Mouse (Mus musculus) neural tube, embryonic 11.5 days (tissue): ENCODE measurements around the gene Olfr111. TPM values are rescaled to one million over a fixed set of nuclear protein-coding genes. Genes with fewer than 3 reads are reported as not detected.

Source experiments
- ATAC-seq: fragments of 200-750 bp; cut with Nextera tagmentation; 2 replicates; pipeline ENCODE4 v1.8.0; 2017; ENCODE audit warnings: moderate number of reproducible peaks, mild to moderate bottlenecking, moderate TSS enrichment, moderate library complexity; ENCODE audit not compliant: insufficient read depth, low FRiP score, low TSS enrichment
- DNase-seq: peaks from one replicate; pipeline ENCODE4 v3.0.0-alpha.2; 2015; ENCODE audit warnings: low spot score
- H3K27ac ChIP-seq: fragments of 300-500 bp; sonication (generic); 2 replicates; pipeline ENCODE4 v1.5.1; 2014; ENCODE audit warnings: low read depth, mild to moderate bottlenecking, low read length
- H3K27me3 ChIP-seq: fragments of 300-500 bp; sonication (generic); 2 replicates; pipeline ENCODE4 v1.6.1; 2014; ENCODE audit warnings: mild to moderate bottlenecking, low read length, mixed read lengths; ENCODE audit not compliant: control insufficient read depth, insufficient read depth
- H3K36me3 ChIP-seq: fragments of 300-500 bp; sonication (generic); 2 replicates; pipeline ENCODE4 v1.6.1; 2014; ENCODE audit warnings: mild to moderate bottlenecking, low read length, moderate library complexity, mixed read lengths; ENCODE audit not compliant: control insufficient read depth, insufficient read depth
- H3K4me1 ChIP-seq: fragments of 300-500 bp; sonication (generic); 2 replicates; pipeline ENCODE4 v1.6.1; 2014; ENCODE audit warnings: low read length, mixed read lengths; ENCODE audit not compliant: control insufficient read depth, insufficient read depth
- H3K4me2 ChIP-seq: fragments of 300-500 bp; sonication (generic); 2 replicates; pipeline ENCODE4 v1.6.1; 2014; ENCODE audit warnings: low read depth, mild to moderate bottlenecking, moderate library complexity
- H3K4me3 ChIP-seq: fragments of 300-500 bp; sonication (generic); 2 replicates; pipeline ENCODE4 v1.5.1; 2014; ENCODE audit warnings: low read depth, low read length
- H3K9ac ChIP-seq: fragments of 300-500 bp; sonication (generic); 2 replicates; pipeline ENCODE4 v1.6.1; 2014; ENCODE audit warnings: mild to moderate bottlenecking, low read length
- H3K9me3 ChIP-seq: fragments of 300-500 bp; sonication (generic); 2 replicates; pipeline ENCODE4 v1.6.1; 2016; ENCODE audit warnings: low read length; ENCODE audit not compliant: control insufficient read depth
- WGBS: fragments of 180-500 bp; shearing (Covaris S2); extraction: QIAGEN DNeasy Blood & Tissue Kit; methylation state at CpG from one replicate; pipeline ENCODE4 v1.1.7; 2014; 5-methylcytosine and 5-hydroxymethylcytosine counted together
- polyA plus RNA-seq: library from polyadenylated mRNA; unstranded; fragments of >200 nt; fragmentation: Nextera tagmentation; extraction: Ambion mirVana; gene quantifications from 2 replicates; pipeline ENCODE4 v1.2.1, GENCODE M21; 2014

Olfr111 gene
- polyA plus RNA-seq, 1 experiment from 2014 or later = not detected

GRCm38 (mm10) chr17:37543800-37544435 lies 36.1 kb downstream of the Olfr111 start:
- Histone ChIP-seq H3K4me2 (no peak overlapping the region), H3K9me3 (no peaks in the 10 kb centered on the region), H3K27ac (no peak overlapping the region), H3K4me3 (no peak overlapping the region), H3K4me1 (no peaks in the 10 kb centered on the region), H3K9ac (no peak overlapping the region), H3K36me3 (no peaks in the 10 kb centered on the region), H3K27me3 (no peaks in the 10 kb centered on the region)
- ATAC-seq = no peak
- WGBS = 76% methylated on average over 3 of the region's 3 CpGs
- no peak for DNase-seq

- Histone ChIP-seq H3K4me2 (no peak overlapping the region), H3K27me3 (no peaks in the 10 kb centered on the region), H3K4me3 (no peak overlapping the region), H3K27ac (no peak overlapping the region), H3K9ac (no peak overlapping the region), H3K4me1 (no peaks in the 10 kb centered on the region), H3K36me3 (no peaks in the 10 kb centered on the region), H3K9me3 (no peaks in the 10 kb centered on the region)
- 65% methylated on average over 1 of the region's 1 CpGs for WGBS
- no peak for DNase-seq
- ATAC-seq = no peak
These were observed 51.2 kb downstream of the Olfr111 start for GRCm38 (mm10) chr17:37558913-37559615.

GRCm38 (mm10) chr17:37569351-37569750 lies 61.5 kb downstream of the Olfr111 start, which contains the start of gene Olfr112:
Olfr112 (minus strand) TSS chr17:37569451.
- Histone ChIP-seq H3K27ac (no peak within 1 kb of the TSS), H3K27me3 (no peaks in the 10 kb centered on the region), H3K9ac (no peak within 1 kb of the TSS), H3K36me3 (no peaks in the 10 kb centered on the region), H3K4me1 (no peaks in the 10 kb centered on the region), H3K9me3 (no peaks in the 10 kb centered on the region), H3K4me3 (no peak within 1 kb of the TSS), H3K4me2 (no peak within 1 kb of the TSS)
- no peak for ATAC-seq
- DNase-seq = no peak

- Histone ChIP-seq H3K4me2 (no peak within 1 kb of the TSS), H3K4me3 (no peak within 1 kb of the TSS), H3K27ac (no peak within 1 kb of the TSS), H3K27me3 (no peaks in the 10 kb centered on the region), H3K9ac (no peak within 1 kb of the TSS), H3K36me3 (no peaks in the 10 kb centered on the region), H3K4me1 (no peaks in the 10 kb centered on the region), H3K9me3 (no peaks in the 10 kb centered on the region)
- DNase-seq (no peak), ATAC-seq (no peak)
These were observed 69.7 kb downstream of the Olfr111 start, which contains the start of gene Olfr113 for GRCm38 (mm10) chr17:37577563-37577962. Olfr113 (minus strand) TSS chr17:37577663.

Other genes with a start within 250 kb of the Olfr111 start
- gene Olfr98, start 244.3 kb upstream of the Olfr111 start, polyA plus RNA-seq = not detected in 2 replicates
- 0.66 and 0.89 TPM in 2 replicates for gene H2-M3, start 237.8 kb upstream of the Olfr111 start, polyA plus RNA-seq
- not detected in 2 replicates for gene Olfr99, start 224.6 kb upstream of the Olfr111 start, polyA plus RNA-seq
- not detected in 2 replicates for gene Olfr101, start 203.7 kb upstream of the Olfr111 start, polyA plus RNA-seq
- gene Olfr102, start 191.0 kb upstream of the Olfr111 start, polyA plus RNA-seq = not detected in 2 replicates
- gene Olfr103, start 168.3 kb upstream of the Olfr111 start, polyA plus RNA-seq = not detected in 2 replicates
- gene Olfr104-ps, start 148.4 kb upstream of the Olfr111 start, polyA plus RNA-seq = not detected in 2 replicates
- gene Olfr105-ps, start 129.0 kb upstream of the Olfr111 start, polyA plus RNA-seq = not detected in 2 replicates
- not detected in 2 replicates for gene Olfr106-ps, start 117.6 kb upstream of the Olfr111 start, polyA plus RNA-seq
- not detected in 2 replicates for gene Olfr107, start 108.8 kb upstream of the Olfr111 start, polyA plus RNA-seq
- gene Olfr108, start 62.5 kb upstream of the Olfr111 start, polyA plus RNA-seq = not detected in 2 replicates
- gene Olfr109, start 49.1 kb upstream of the Olfr111 start, polyA plus RNA-seq = not detected in 2 replicates
- gene H2-M2, start 24.5 kb upstream of the Olfr111 start, polyA plus RNA-seq = not detected in 2 replicates
- gene Olfr110, start 15.6 kb upstream of the Olfr111 start, polyA plus RNA-seq = not detected in 2 replicates
- gene Olfr112, start 61.4 kb downstream of the Olfr111 start, polyA plus RNA-seq = not detected in 2 replicates
- not detected in 2 replicates for gene Olfr113, start 69.6 kb downstream of the Olfr111 start, polyA plus RNA-seq
- gene Olfr114, start 84.7 kb downstream of the Olfr111 start, polyA plus RNA-seq = not detected in 2 replicates
- not detected in 2 replicates for gene Olfr115, start 119.1 kb downstream of the Olfr111 start, polyA plus RNA-seq
- gene Olfr116, start 119.2 kb downstream of the Olfr111 start, polyA plus RNA-seq = not detected in 2 replicates
- gene Olfr117, start 155.8 kb downstream of the Olfr111 start, polyA plus RNA-seq = not detected in 2 replicates
- gene Olfr118, start 159.0 kb downstream of the Olfr111 start, polyA plus RNA-seq = not detected in 2 replicates
- gene Olfr119, start 188.5 kb downstream of the Olfr111 start, polyA plus RNA-seq = not detected in 2 replicates
- gene Olfr120, start 213.8 kb downstream of the Olfr111 start, polyA plus RNA-seq = not detected in 2 replicates
- not detected in 2 replicates for gene Olfr121, start 240.8 kb downstream of the Olfr111 start, polyA plus RNA-seq